Mouse (Mus musculus) limb, embryonic 13.5 days (tissue): ENCODE measurements around the gene Hemk1. TPM values are rescaled to one million over a fixed set of nuclear protein-coding genes. Genes with fewer than 3 reads are reported as not detected.

Experiments used
- ATAC-seq: fragments of 200-750 bp; cut with Nextera tagmentation; 2 replicates; pipeline ENCODE4 v1.8.0; 2017; ENCODE audit warnings: low read depth, moderate number of reproducible peaks, moderate TSS enrichment; ENCODE audit not compliant: low FRiP score
- H3K27ac ChIP-seq: fragments of 300-500 bp; sonication (generic); 2 replicates; pipeline ENCODE4 v1.5.1; 2015; ENCODE audit warnings: inconsistent platforms, mild to moderate bottlenecking, moderate library complexity
- H3K27me3 ChIP-seq: fragments of 300-500 bp; sonication (generic); 2 replicates; pipeline ENCODE4 v1.6.1; 2015; ENCODE audit warnings: mild to moderate bottlenecking, inconsistent platforms
- H3K36me3 ChIP-seq: fragments of 300-500 bp; sonication (generic); 2 replicates; pipeline ENCODE4 v1.6.1; 2015; ENCODE audit warnings: inconsistent platforms, mild to moderate bottlenecking, moderate library complexity
- H3K4me1 ChIP-seq: fragments of 300-500 bp; sonication (generic); 2 replicates; pipeline ENCODE4 v1.6.1; 2015; ENCODE audit warnings: inconsistent platforms
- H3K4me2 ChIP-seq: fragments of 300-500 bp; sonication (generic); replicated peaks from 2 replicates; pipeline ENCODE4 v1.6.1; 2015; ENCODE audit warnings: inconsistent platforms, mild to moderate bottlenecking, moderate library complexity
- H3K4me3 ChIP-seq: fragments of 300-500 bp; sonication (generic); 2 replicates; pipeline ENCODE4 v1.5.1; 2015; ENCODE audit warnings: moderate library complexity, mild to moderate bottlenecking, inconsistent platforms
- H3K9ac ChIP-seq: fragments of 300-500 bp; sonication (generic); 2 replicates; pipeline ENCODE4 v1.6.1; 2015; ENCODE audit warnings: mild to moderate bottlenecking, inconsistent platforms
- H3K9me3 ChIP-seq: fragments of 300-500 bp; sonication (generic); 2 replicates; pipeline ENCODE4 v1.6.1; 2016; ENCODE audit warnings: inconsistent platforms
- WGBS: fragments of 180-500 bp; shearing (Covaris S2); methylation state at CpG from one replicate; pipeline ENCODE4 v1.1.7; 2015; 5-methylcytosine and 5-hydroxymethylcytosine counted together
- polyA plus RNA-seq: library from polyadenylated mRNA; unstranded; fragments of >200 nt; fragmentation: Nextera tagmentation; extraction: Ambion mirVana; gene quantifications from 2 replicates; pipeline ENCODE4 v1.2.1, GENCODE M21; 2015

Hemk1 gene
- polyA plus RNA-seq, 1 experiment from 2014 or later, result 12.6 TPM

GRCm38 (mm10) chr9:107282951-107283350 is 55.2 kb downstream of the Hemk1 start:
- ATAC-seq, result no peak
- no peaks in the 10 kb centered on the region for H3K36me3 ChIP-seq

GRCm38 (mm10) chr9:107281241-107281987 is 56.7 kb downstream of the Hemk1 start:
- WGBS, result 92% methylated on average over 5 of the region's 5 CpGs
- H3K27ac ChIP-seq, result no peak overlapping the region

More at GRCm38 (mm10) chr9:107282951-107283350, 55.2 kb downstream of the Hemk1 start:
- WGBS, result 74% methylated on average over 9 of the region's 9 CpGs
- no peak overlapping the region for H3K27ac ChIP-seq
- H3K27me3 ChIP-seq, result no peaks in the 10 kb centered on the region
- no peak overlapping the region for H3K4me2 ChIP-seq
- no peak overlapping the region for H3K9ac ChIP-seq
- H3K4me1 ChIP-seq, result peaks cover 18% of the 10 kb centered on the region
- H3K9me3 ChIP-seq, result no peaks in the 10 kb centered on the region
- H3K4me3 ChIP-seq, result no peak overlapping the region

GRCm38 (mm10) chr9:107280322-107281027 is 57.7 kb downstream of the Hemk1 start:
- Histone ChIP-seq H3K4me3 (0 out of 2 replicates have a peak overlapping the region, but pooled peaks have one; percentile 12), H3K27ac (no peak overlapping the region), H3K27me3 (no peaks in the 10 kb centered on the region)

More at GRCm38 (mm10) chr9:107281241-107281987, 56.7 kb downstream of the Hemk1 start:
- Histone ChIP-seq H3K9ac (no peak overlapping the region), H3K36me3 (no peaks in the 10 kb centered on the region), H3K4me1 (peaks cover 18% of the 10 kb centered on the region), H3K4me2 (no peak overlapping the region), H3K4me3 (no peak overlapping the region), H3K9me3 (no peaks in the 10 kb centered on the region), H3K27me3 (no peaks in the 10 kb centered on the region)
- ATAC-seq, result no peak

GRCm38 (mm10) chr9:107279378-107280321 is 58.5 kb downstream of the Hemk1 start:
- H3K27ac ChIP-seq, result no peak overlapping the region
- peak overlapping the region; percentile 58 for H3K9ac ChIP-seq
- peak; percentile 77 for ATAC-seq

More at GRCm38 (mm10) chr9:107280322-107281027, 57.7 kb downstream of the Hemk1 start:
- Histone ChIP-seq H3K4me1 (peaks cover 18% of the 10 kb centered on the region), H3K4me2 (peak overlapping the region; percentile 48), H3K9me3 (no peaks in the 10 kb centered on the region), H3K36me3 (no peaks in the 10 kb centered on the region), H3K9ac (peak overlapping the region; percentile 58)
- 49% methylated on average over 13 of the region's 13 CpGs for WGBS
- no peak; the same call in 1 of the 2 replicates for ATAC-seq

GRCm38 (mm10) chr9:107278527-107279377 is 59.4 kb downstream of the Hemk1 start:
- WGBS, result 54% methylated on average over 8 of the region's 8 CpGs
- peak; percentile 20; the same call in 1 of the 2 replicates for ATAC-seq

More at GRCm38 (mm10) chr9:107279378-107280321, 58.5 kb downstream of the Hemk1 start:
- H3K27me3 ChIP-seq, result no peaks in the 10 kb centered on the region
- peaks cover 18% of the 10 kb centered on the region for H3K4me1 ChIP-seq
- peak overlapping the region; percentile 12; the same call in 1 of the 2 replicates for H3K4me3 ChIP-seq
- H3K36me3 ChIP-seq, result no peaks in the 10 kb centered on the region
- no peaks in the 10 kb centered on the region for H3K9me3 ChIP-seq
- WGBS, result 17% methylated on average over 16 of the region's 16 CpGs
- H3K4me2 ChIP-seq, result peak overlapping the region; percentile 48

GRCm38 (mm10) chr9:107278126-107278525 is 60.0 kb downstream of the Hemk1 start:
- WGBS, result 51% methylated on average over 4 of the region's 4 CpGs
- Histone ChIP-seq H3K9me3 (no peaks in the 10 kb centered on the region), H3K27ac (no peak overlapping the region), H3K27me3 (no peaks in the 10 kb centered on the region), H3K4me1 (peaks cover 18% of the 10 kb centered on the region), H3K4me2 (no peak overlapping the region), H3K4me3 (no peak overlapping the region), H3K36me3 (no peaks in the 10 kb centered on the region), H3K9ac (no peak overlapping the region)
- ATAC-seq, result no peak

More at GRCm38 (mm10) chr9:107278527-107279377, 59.4 kb downstream of the Hemk1 start:
- no peak overlapping the region for H3K27ac ChIP-seq
- H3K9ac ChIP-seq, result no peak overlapping the region
- no peak overlapping the region for H3K4me2 ChIP-seq
- no peaks in the 10 kb centered on the region for H3K36me3 ChIP-seq
- peaks cover 18% of the 10 kb centered on the region for H3K4me1 ChIP-seq
- no peak overlapping the region for H3K4me3 ChIP-seq
- H3K9me3 ChIP-seq, result no peaks in the 10 kb centered on the region
- no peaks in the 10 kb centered on the region for H3K27me3 ChIP-seq

- peaks cover 18% of the 10 kb centered on the region for H3K4me1 ChIP-seq
- no peak overlapping the region for H3K4me3 ChIP-seq
- H3K9ac ChIP-seq, result no peak overlapping the region
- H3K27ac ChIP-seq, result no peak overlapping the region
- no peak overlapping the region for H3K4me2 ChIP-seq
- no peaks in the 10 kb centered on the region for H3K9me3 ChIP-seq
- H3K36me3 ChIP-seq, result no peaks in the 10 kb centered on the region
- no peak for ATAC-seq
- no peaks in the 10 kb centered on the region for H3K27me3 ChIP-seq
- 84% methylated on average over 7 of the region's 7 CpGs for WGBS
Measured at GRCm38 (mm10) chr9:107277603-107278002, 60.5 kb downstream of the Hemk1 start.

Other genes with a start within 250 kb of the Hemk1 start
- gene Dock3, start 106.4 kb downstream of the Hemk1 start, polyA plus RNA-seq, result 0.37 and 0.64 TPM in 2 replicates
- 6.3 and 6.7 TPM in 2 replicates for gene Mapkapk3, start 48.5 kb downstream of the Hemk1 start, polyA plus RNA-seq
- 9.8 and 9.9 TPM in 2 replicates for gene Cish, start 42.3 kb downstream of the Hemk1 start, polyA plus RNA-seq
- gene 6430571L13Rik, start 2.3 kb upstream of the Hemk1 start, polyA plus RNA-seq, result 1.1 TPM in 2 replicates
- 0.56 and 0.68 TPM in 2 replicates for gene Cacna2d2, start 61.3 kb upstream of the Hemk1 start, polyA plus RNA-seq
- 46.9 and 47.8 TPM in 2 replicates for gene Tmem115, start 195.6 kb upstream of the Hemk1 start, polyA plus RNA-seq
- gene Cyb561d2, start 203.8 kb upstream of the Hemk1 start, polyA plus RNA-seq, result 21.1 and 21.2 TPM in 2 replicates
- gene Nprl2, start 203.9 kb upstream of the Hemk1 start, polyA plus RNA-seq, result 41.8 and 44.2 TPM in 2 replicates
- 1.7 and 2.1 TPM in 2 replicates for gene Zmynd10, start 208.9 kb upstream of the Hemk1 start, polyA plus RNA-seq
- 77.1 and 83.2 TPM in 2 replicates for gene Rassf1, start 213.2 kb upstream of the Hemk1 start, polyA plus RNA-seq
- 43.7 and 46.5 TPM in 2 replicates for gene Tusc2, start 224.9 kb upstream of the Hemk1 start, polyA plus RNA-seq
- 127 and 130 TPM in 2 replicates for gene Hyal2, start 229.6 kb upstream of the Hemk1 start, polyA plus RNA-seq
- gene Hyal1, start 238.6 kb upstream of the Hemk1 start, polyA plus RNA-seq, result 13.4 and 15.5 TPM in 2 replicates
- gene Naa80, start 240.5 kb upstream of the Hemk1 start, polyA plus RNA-seq, result 18.4 and 19.6 TPM in 2 replicates
- 1.5 and 1.7 TPM in 2 replicates for gene Hyal3, start 242.5 kb upstream of the Hemk1 start, polyA plus RNA-seq
- gene Ifrd2, start 249.3 kb upstream of the Hemk1 start, polyA plus RNA-seq, result 44.3 and 49.5 TPM in 2 replicates